Mouse (Mus musculus): ENCODE results near the gene Gm10944. TPM values are rescaled to one million over a fixed set of nuclear protein-coding genes. Genes with fewer than 3 reads are reported as not detected.

Gene Gm10944
- polyA plus RNA-seq, 1 experiment = not detected

- Histone ChIP-seq H3ac (ENCODE audit: control insufficient read depth, insufficient read length, low read depth) (no peak overlapping the region), H3K79me2 (ENCODE audit: control insufficient read depth, insufficient read depth) (no peaks in the 10 kb centered on the region), H3K27me3 (ENCODE audit: control insufficient read depth, insufficient read depth, insufficient read length) (no peaks in the 10 kb centered on the region), H3K36me3 (ENCODE audit: control insufficient read depth, insufficient read depth) (no peaks in the 10 kb centered on the region), H3K4me3 (ENCODE audit: insufficient read depth, poor library complexity, severe bottlenecking) (no peak overlapping the region), H3K79me3 (ENCODE audit: low read depth) (no peaks in the 10 kb centered on the region)
- no peak for TF ChIP-seq CTCF (IDR thresholded peaks at IDR 0.05; ENCODE audit: control insufficient read depth, insufficient read depth, insufficient read length)
- no peak for TF ChIP-seq FOSL1 (IDR thresholded peaks at IDR 0.05; ENCODE audit: insufficient read depth, low read length, poor library complexity, severe bottlenecking)
- no peak for TF ChIP-seq MAX (IDR thresholded peaks at IDR 0.05)
- no peak for TF ChIP-seq MYOD1 (IDR thresholded peaks at IDR 0.05; ENCODE audit: control insufficient read depth, insufficient read length, low read depth)
- no peak for TF ChIP-seq CEBPB (IDR thresholded peaks at IDR 0.05; ENCODE audit: low read depth)
- TF ChIP-seq USF1 (IDR thresholded peaks at IDR 0.05; ENCODE audit: low read depth) = no peak
- TF ChIP-seq MYOG (IDR thresholded peaks at IDR 0.05; ENCODE audit: control insufficient read depth, extremely low read depth, insufficient read length) = no peak
These were observed 8.6 kb downstream of the Gm10944 start for GRCm38 (mm10) chr10:10689668-10690223.

GRCm38 (mm10) chr10:10697497-10697896, 16.3 kb downstream of the Gm10944 start:
- TF ChIP-seq USF1 (IDR thresholded peaks at IDR 0.05; ENCODE audit: low read depth) (no peak), MYOD1 (IDR thresholded peaks at IDR 0.05; ENCODE audit: control insufficient read depth, insufficient read length, low read depth) (no peak), MYOG (IDR thresholded peaks at IDR 0.05; ENCODE audit: control insufficient read depth, extremely low read depth, insufficient read length) (no peak), FOSL1 (IDR thresholded peaks at IDR 0.05; ENCODE audit: insufficient read depth, low read length, poor library complexity, severe bottlenecking) (no peak), CTCF (IDR thresholded peaks at IDR 0.05; ENCODE audit: control insufficient read depth, insufficient read depth, insufficient read length) (no peak), CEBPB (IDR thresholded peaks at IDR 0.05; ENCODE audit: low read depth) (no peak), MAX (IDR thresholded peaks at IDR 0.05) (no peak)
- H3K36me3 ChIP-seq (ENCODE audit: control insufficient read depth, insufficient read depth) = no peaks in the 10 kb centered on the region
- no peak overlapping the region for H3K4me3 ChIP-seq (ENCODE audit: insufficient read depth, poor library complexity, severe bottlenecking)
- no peaks in the 10 kb centered on the region for H3K79me3 ChIP-seq (ENCODE audit: low read depth)
- no peaks in the 10 kb centered on the region for H3K79me2 ChIP-seq (ENCODE audit: control insufficient read depth, insufficient read depth)
- no peaks in the 10 kb centered on the region for H3K27me3 ChIP-seq (ENCODE audit: control insufficient read depth, insufficient read depth, insufficient read length)
- H3ac ChIP-seq (ENCODE audit: control insufficient read depth, insufficient read length, low read depth) = no peak overlapping the region

DNA sequence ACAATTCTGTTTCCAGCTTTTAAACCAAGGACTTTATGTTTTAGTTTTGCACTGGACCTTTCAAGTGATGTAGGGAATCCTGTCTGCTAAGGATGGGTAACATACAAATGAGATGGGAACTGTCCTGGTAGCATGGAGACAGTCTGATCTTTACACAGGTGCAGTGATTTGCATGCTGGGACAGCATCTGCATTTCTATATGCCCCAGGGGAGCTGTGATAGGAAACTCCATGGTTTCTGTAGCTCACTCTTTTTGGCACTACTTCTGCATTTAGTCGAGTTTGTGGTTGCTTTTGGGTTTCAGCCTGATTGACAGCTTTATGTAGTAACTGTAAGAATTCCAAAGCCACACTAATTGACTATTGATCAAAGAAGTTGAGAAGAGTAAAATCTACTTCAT, 19.8 kb downstream of the Gm10944 start:
- TF ChIP-seq CTCF (IDR thresholded peaks at IDR 0.05; ENCODE audit: control insufficient read depth, insufficient read depth, insufficient read length) = no peak
- no peak for TF ChIP-seq MYOG (IDR thresholded peaks at IDR 0.05; ENCODE audit: control insufficient read depth, extremely low read depth, insufficient read length)
- no peak for TF ChIP-seq FOSL1 (IDR thresholded peaks at IDR 0.05; ENCODE audit: insufficient read depth, low read length, poor library complexity, severe bottlenecking)
- TF ChIP-seq MYOD1 (IDR thresholded peaks at IDR 0.05; ENCODE audit: control insufficient read depth, insufficient read length, low read depth) = no peak
- TF ChIP-seq CEBPB (IDR thresholded peaks at IDR 0.05; ENCODE audit: low read depth) = no peak
- TF ChIP-seq MAX (IDR thresholded peaks at IDR 0.05) = no peak
- TF ChIP-seq USF1 (IDR thresholded peaks at IDR 0.05; ENCODE audit: low read depth) = no peak
- Histone ChIP-seq H3K79me2 (ENCODE audit: control insufficient read depth, insufficient read depth) (no peaks in the 10 kb centered on the region), H3K36me3 (ENCODE audit: control insufficient read depth, insufficient read depth) (no peaks in the 10 kb centered on the region), H3K4me3 (ENCODE audit: insufficient read depth, poor library complexity, severe bottlenecking) (no peak overlapping the region), H3K79me3 (ENCODE audit: low read depth) (no peaks in the 10 kb centered on the region), H3ac (ENCODE audit: control insufficient read depth, insufficient read length, low read depth) (no peak overlapping the region), H3K27me3 (ENCODE audit: control insufficient read depth, insufficient read depth, insufficient read length) (no peaks in the 10 kb centered on the region)

- TF ChIP-seq MAX (IDR thresholded peaks at IDR 0.05) (no peak), MYOG (IDR thresholded peaks at IDR 0.05; ENCODE audit: control insufficient read depth, extremely low read depth, insufficient read length) (no peak), FOSL1 (IDR thresholded peaks at IDR 0.05; ENCODE audit: insufficient read depth, low read length, poor library complexity, severe bottlenecking) (no peak), MYOD1 (IDR thresholded peaks at IDR 0.05; ENCODE audit: control insufficient read depth, insufficient read length, low read depth) (no peak), USF1 (IDR thresholded peaks at IDR 0.05; ENCODE audit: low read depth) (no peak)
- Histone ChIP-seq H3K36me3 (ENCODE audit: control insufficient read depth, insufficient read depth) (no peaks in the 10 kb centered on the region), H3K4me3 (ENCODE audit: insufficient read depth, poor library complexity, severe bottlenecking) (no peak overlapping the region)
These were observed 20.2 kb downstream of the Gm10944 start for GRCm38 (mm10) chr10:10701326-10701725.

GRCm38 (mm10) chr10:10708031-10708430, 26.9 kb downstream of the Gm10944 start:
- Histone ChIP-seq H3K27me3 (ENCODE audit: control insufficient read depth, insufficient read depth, insufficient read length) (no peaks in the 10 kb centered on the region), H3ac (ENCODE audit: control insufficient read depth, insufficient read length, low read depth) (no peak overlapping the region), H3K36me3 (ENCODE audit: control insufficient read depth, insufficient read depth) (no peaks in the 10 kb centered on the region), H3K79me2 (ENCODE audit: control insufficient read depth, insufficient read depth) (no peaks in the 10 kb centered on the region), H3K79me3 (ENCODE audit: low read depth) (no peaks in the 10 kb centered on the region), H3K4me3 (ENCODE audit: insufficient read depth, poor library complexity, severe bottlenecking) (no peak overlapping the region)
- TF ChIP-seq CEBPB (IDR thresholded peaks at IDR 0.05; ENCODE audit: low read depth) (no peak), USF1 (IDR thresholded peaks at IDR 0.05; ENCODE audit: low read depth) (no peak), FOSL1 (IDR thresholded peaks at IDR 0.05; ENCODE audit: insufficient read depth, low read length, poor library complexity, severe bottlenecking) (no peak)

More at GRCm38 (mm10) chr10:10701326-10701725, 20.2 kb downstream of the Gm10944 start:
- no peaks in the 10 kb centered on the region for H3K79me2 ChIP-seq (ENCODE audit: control insufficient read depth, insufficient read depth)
- H3K27me3 ChIP-seq (ENCODE audit: control insufficient read depth, insufficient read depth, insufficient read length) = no peaks in the 10 kb centered on the region
- H3K79me3 ChIP-seq (ENCODE audit: low read depth) = no peaks in the 10 kb centered on the region
- H3ac ChIP-seq (ENCODE audit: control insufficient read depth, insufficient read length, low read depth) = no peak overlapping the region

DNA sequence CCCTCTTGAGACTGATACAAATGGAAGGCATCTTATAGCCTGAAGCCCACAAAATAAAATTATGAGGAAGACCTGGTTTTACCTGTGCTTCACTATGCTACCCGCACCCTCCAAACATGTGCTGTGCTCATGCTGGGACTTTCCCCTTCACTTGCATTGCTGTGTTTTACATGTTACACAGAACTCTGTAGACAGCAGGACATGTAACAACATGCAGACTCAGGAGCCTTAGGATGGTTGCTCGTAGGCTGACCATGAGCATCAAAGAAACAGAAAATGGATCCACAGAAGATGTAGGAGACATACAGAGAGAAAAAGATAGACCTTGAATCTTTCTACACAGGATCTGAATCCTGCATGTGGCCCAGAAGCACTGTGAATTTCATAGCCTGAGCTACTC, 29.2 kb downstream of the Gm10944 start:
- no peaks in the 10 kb centered on the region for H3K79me2 ChIP-seq (ENCODE audit: control insufficient read depth, insufficient read depth)
- H3K79me3 ChIP-seq (ENCODE audit: low read depth) = no peaks in the 10 kb centered on the region
- TF ChIP-seq USF1 (IDR thresholded peaks at IDR 0.05; ENCODE audit: low read depth) (no peak), CEBPB (IDR thresholded peaks at IDR 0.05; ENCODE audit: low read depth) (no peak), MYOG (IDR thresholded peaks at IDR 0.05; ENCODE audit: control insufficient read depth, extremely low read depth, insufficient read length) (no peak), CTCF (IDR thresholded peaks at IDR 0.05; ENCODE audit: control insufficient read depth, insufficient read depth, insufficient read length) (no peak), FOSL1 (IDR thresholded peaks at IDR 0.05; ENCODE audit: insufficient read depth, low read length, poor library complexity, severe bottlenecking) (no peak), MAX (IDR thresholded peaks at IDR 0.05) (no peak), MYOD1 (IDR thresholded peaks at IDR 0.05; ENCODE audit: control insufficient read depth, insufficient read length, low read depth) (no peak)
- H3K36me3 ChIP-seq (ENCODE audit: control insufficient read depth, insufficient read depth) = no peaks in the 10 kb centered on the region
- no peaks in the 10 kb centered on the region for H3K27me3 ChIP-seq (ENCODE audit: control insufficient read depth, insufficient read depth, insufficient read length)
- H3ac ChIP-seq (ENCODE audit: control insufficient read depth, insufficient read length, low read depth) = no peak overlapping the region
- H3K4me3 ChIP-seq (ENCODE audit: insufficient read depth, poor library complexity, severe bottlenecking) = no peak overlapping the region
